Mouse (Mus musculus) cerebellum, postnatal 14 days (tissue): Measurements from ENCODE around the gene Il27ra.
"Not testable (repeated sequence)": the region's sequence is repeated elsewhere in the genome, so short reads cannot be mapped to it uniquely, and the experiment has no call there.

Experiments used
- DNase-seq, 2 experiments: peaks; one replicate each; pipeline ENCODE4 v3.0.0; 2021; ENCODE audit warnings: mixed read lengths in 2 of 2

Gene Il27ra

DNA sequence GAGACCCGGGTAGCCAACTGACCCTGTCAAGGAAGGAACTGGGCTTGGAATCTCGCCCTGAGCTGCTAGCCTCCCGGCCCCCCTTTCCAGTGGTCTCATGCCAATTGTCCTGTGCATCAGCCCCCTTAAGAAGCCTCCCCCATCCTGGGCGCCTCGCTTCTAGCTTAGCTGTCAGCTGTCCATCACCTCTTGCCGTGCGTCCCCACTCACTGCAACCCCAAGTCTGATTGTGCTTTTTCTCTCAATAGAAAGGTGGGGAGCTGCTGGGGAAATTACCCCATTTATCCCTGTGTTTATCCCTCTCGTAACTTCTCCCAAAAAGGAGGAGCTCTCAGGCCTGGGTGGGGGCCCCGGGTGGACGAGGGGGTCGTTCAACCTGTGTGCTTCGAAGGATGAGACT, 46.4 kb downstream of the Il27ra start:
- peak in 1 of 2 experiments; percentile 51 for DNase-seq

DNA sequence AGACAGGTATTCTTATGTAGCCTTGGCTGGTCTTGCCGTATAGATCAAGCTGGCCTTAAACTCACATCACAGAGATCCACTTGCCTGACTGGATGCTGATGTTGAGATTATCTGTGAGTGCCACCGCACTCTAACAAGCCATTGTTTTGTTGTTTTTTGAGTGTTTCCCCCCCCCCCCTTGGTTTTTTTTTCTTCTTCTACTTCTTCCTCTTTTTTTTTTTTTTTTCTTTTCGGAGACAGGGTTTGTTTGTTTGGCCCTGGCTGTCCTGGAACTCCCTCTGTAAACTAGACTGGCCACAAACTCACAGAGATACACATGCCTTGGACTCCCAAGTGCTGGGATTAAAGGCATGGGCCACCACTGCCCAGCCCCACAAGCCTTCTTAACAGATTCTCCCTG, 48.4 kb downstream of the Il27ra start:
- no peak for DNase-seq

DNA sequence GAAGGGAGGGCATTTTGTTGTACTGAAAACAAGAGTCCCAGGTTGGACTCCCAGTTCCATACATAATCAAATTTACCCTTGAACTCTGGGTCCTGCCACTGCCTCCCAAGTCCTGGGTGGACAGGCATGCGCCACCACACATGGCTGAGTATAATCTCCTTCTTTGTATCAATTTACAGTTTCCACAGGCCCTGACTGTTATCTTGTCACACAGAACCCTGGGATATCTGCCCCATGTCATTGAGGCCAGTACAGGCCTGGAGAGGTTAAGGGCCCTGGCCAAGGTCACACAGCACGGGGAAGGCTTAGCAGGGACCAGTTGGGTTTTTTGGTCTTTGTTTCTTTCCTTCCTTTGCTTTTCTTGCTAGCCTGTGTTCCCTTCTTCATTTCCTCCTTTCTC, 49.9 kb downstream of the Il27ra start:
- DNase-seq, result no peak

DNA sequence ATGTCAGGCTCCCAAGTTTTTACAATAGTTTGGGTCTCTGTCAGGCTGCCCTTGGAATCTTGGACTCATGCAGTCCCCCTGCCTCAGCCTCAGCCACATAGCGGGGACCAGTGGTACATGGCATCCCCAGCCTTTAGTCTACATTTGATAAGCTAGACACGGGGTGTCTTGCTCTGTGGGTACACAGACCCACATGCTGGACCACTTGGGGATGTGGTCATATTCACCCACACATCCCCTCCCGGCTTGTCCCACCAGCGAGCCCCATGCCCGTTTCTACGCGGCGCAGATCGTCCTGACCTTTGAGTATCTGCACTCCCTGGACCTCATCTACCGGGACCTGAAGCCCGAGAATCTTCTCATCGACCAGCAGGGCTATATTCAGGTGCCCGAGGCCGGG, 52.2 kb downstream of the Il27ra start:
- no peak for DNase-seq

DNA sequence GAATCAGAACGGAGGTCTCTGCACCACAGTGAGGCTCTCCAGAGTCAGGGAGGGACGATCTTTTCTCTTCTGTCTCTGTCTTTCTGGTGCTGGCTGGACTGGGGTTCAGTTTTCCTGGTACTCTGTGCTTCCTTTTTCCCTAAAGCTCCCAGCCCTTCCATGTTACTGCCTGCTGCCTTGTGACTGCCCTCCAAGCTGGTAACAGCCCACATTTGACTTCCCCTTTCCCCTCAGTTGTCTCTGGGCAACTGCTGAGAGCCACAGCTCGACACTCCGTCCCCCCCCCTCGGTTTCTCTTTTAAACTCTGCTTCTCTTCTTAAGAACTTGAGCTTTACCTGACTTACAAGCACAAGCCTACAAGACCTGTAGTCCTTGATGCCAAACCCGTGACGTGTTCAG, 53.1 kb downstream of the Il27ra start:
- DNase-seq, result no peak

DNA sequence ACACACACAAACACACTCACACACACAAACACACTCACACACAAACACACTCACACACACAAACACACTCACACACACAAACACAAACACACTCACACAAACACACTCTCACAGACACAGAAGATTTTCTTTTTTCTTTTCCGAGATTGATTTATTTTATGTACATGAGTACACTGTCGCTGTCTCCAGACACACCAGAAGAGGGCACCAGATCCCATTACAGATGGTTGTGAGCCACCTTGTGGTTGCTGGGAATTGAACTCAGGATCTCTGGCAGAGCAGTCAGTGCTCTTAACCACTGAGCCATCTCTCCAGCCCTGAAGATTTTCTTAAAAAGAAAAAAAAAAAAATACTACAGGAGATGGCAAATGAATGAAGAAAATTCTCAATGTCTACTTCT, 59.2 kb downstream of the Il27ra start:
- not testable (repeated sequence) for DNase-seq

DNA sequence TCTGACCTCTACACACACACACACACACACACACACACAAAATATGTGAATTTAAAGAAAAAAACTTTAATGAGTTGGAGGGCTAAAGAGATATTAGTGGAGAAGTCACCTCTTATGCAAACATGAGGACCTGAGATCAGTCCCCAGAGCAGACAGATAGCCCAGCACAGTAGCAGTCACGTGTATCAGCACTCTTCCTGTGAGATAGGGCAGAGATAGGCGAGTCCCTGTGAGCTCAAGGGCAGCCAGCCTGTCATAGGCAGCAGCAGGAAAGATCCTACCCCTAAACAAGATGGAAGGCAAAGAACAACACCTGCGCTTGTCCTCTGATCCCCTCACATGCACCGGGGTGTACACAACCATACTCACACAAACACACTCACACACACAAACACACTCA, 59.9 kb downstream of the Il27ra start:
- no peak for DNase-seq

DNA sequence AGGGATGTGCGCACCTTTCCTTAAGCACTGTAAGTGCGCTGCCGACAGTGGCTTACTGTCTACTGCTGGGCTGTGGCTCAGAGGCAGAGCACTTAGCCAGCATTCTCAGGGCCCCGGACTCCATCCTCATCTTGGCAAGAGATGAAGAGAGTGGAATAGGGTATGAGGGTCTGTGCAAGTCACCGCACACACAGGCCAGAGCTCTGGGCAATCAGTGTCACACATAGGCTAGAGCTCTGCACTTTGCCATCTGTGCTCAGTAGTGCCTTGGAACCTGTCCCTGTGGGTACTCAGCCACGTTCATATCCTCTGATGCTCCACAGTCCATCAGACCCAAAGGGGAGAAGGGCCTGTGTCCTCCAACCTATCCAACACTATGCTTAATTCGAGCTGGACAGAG, 60.9 kb downstream of the Il27ra start:
- peak in 1 of 2 experiments; percentile 59 for DNase-seq

DNA sequence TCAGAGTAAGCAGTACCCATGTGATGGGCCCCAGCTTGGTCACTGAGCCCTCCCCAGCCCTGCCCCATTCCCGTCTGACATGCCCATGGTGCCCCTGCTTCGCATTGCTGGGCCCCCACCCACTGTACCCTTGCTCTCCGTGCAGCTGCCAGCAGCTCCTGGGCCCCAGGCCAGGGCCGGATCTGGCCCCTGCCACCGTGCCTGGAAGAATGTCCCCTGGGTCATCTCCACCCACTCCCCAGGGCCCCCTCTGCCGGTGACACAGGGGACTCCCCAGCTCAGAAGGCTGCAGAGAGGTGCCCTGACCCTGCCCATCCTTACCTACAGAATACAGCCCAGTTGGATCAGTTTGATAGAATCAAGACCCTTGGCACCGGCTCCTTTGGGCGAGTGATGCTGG, 61.5 kb downstream of the Il27ra start:
- DNase-seq, result peak in 1 of 2 experiments; percentile 49
